Mouse (Mus musculus): Measurements from ENCODE around the gene Igsf1. TPM values are rescaled to one million over a fixed set of nuclear protein-coding genes. Genes with fewer than 3 reads are reported as not detected.

Gene Igsf1
- not detected for polyA plus RNA-seq (2017; shearing (Covaris generic))

GRCm38 (mm10) chrX:49797213-49798019 is at the start of gene Igsf1:
TSS of gene Igsf1 (minus strand) at chrX:49797749.

GRCm38 (mm10) chrX:49734959-49735358 is 62.6 kb downstream of the Igsf1 start, which contains the start of gene Olfr1321:
TSS of gene Olfr1321 (minus strand) at chrX:49735059.

Other genes starting within 250 kb of the Igsf1 start
- gene Olfr1320, start 125.4 kb downstream of the Igsf1 start, polyA plus RNA-seq (2017; shearing (Covaris generic)): not detected
- not detected for gene Olfr1321, start 62.7 kb downstream of the Igsf1 start, polyA plus RNA-seq (2017; shearing (Covaris generic))
- gene Olfr1322, start 93.7 kb upstream of the Igsf1 start, polyA plus RNA-seq (2017; shearing (Covaris generic)): 0.40 TPM
- not detected for gene Olfr1323, start 221.6 kb upstream of the Igsf1 start, polyA plus RNA-seq (2017; shearing (Covaris generic))

All from effector memory CD4-positive, alpha-beta T cell, adult 5 months (primary cell).